Mouse (Mus musculus): ENCODE measurements around the gene Krtap5-2. TPM values are rescaled to one million over a fixed set of nuclear protein-coding genes. Genes with fewer than 3 reads are reported as not detected.
"Not testable (repeated sequence)": the region's sequence is repeated elsewhere in the genome, so short reads cannot be mapped to it uniquely, and the experiment has no call there.

Gene Krtap5-2
- polyA plus RNA-seq, 3 experiments from 2014 or later, result not detected

DNA sequence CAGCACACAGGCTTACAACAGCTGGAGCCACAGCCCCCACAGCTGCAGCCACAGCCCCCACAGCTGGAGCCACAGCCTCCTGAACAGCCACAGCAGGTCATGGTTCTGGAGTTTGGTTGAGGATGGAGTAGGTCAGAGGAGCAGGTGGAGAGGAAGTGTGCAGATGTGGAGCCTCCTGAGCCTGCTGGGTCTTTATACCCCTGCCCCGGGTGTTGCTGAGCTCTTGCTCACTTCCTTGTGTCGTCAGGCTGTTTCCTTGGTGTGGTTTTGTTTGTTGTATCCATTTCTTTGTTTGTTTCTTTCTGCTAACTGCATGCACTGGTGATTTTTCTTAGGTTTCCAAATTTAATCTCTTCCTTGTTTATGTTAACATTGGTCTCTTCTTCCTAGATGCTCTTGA is 39.9 kb downstream of the Krtap5-2 start, which contains the start of gene Gm39115:
Gm39115 (minus strand) TSS at position 101 of the 400 bp plus-strand sequence.
- ATAC-seq, result not testable (repeated sequence)

DNA sequence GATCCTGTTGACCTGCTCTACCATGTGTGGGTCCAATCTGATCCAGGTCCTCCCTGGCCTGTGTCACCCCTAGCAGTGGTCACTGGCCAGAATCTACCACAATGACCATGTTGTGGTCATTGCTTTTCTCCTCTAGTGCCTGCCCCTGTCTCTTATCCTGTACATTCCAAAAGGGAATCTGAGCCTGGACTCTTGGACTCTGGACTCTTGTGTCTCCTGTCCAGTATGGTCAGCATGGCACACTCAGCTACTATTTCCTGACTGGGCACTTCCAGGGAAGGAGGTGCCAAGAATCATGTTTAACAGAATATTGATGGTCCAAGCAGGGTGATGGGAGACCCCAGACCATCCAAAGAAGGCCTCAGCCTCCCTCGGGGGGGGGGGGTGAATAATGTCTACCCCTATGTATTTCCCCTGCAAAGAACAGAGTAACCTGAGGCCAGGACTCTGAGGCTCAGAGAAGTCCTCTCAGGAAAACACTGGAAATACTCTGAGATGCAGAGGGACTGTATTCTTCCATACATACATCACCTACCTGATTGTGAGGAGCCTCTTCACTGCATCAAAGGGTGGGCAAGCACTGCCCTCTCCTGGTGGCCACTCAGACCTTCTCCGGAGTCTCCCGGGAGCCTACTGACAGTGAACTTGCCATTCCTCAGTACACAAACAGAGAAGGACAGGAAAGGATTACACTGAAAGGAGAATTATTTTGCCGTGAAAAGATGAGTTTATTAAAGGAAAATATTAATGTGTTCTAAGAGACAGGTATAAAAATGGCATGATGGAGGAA is 41.4 kb downstream of the Krtap5-2 start:
- ATAC-seq, result no peak

DNA sequence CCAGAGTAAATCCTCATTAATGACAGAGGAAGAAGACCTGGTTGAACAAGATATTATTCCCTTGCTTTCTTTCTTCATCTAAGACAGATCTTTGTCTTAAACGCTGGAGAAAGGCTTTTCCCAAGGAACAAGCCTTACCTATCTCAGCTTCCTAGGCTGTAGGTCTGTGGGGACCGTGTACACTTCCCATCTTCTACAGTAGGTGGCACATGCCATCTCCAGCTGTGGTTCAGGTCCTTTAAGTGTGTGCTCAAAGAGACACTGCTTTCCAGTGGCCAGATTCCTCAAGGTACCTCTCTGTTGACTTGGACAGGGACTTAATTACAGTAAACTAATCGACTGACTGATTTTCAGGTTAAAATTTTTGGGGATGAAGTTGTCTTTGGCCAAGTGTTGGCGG is 47.0 kb downstream of the Krtap5-2 start:
- ATAC-seq, result no peak

Other genes starting within 250 kb of the Krtap5-2 start
- under 1 TPM; 0.34 to 0.75 (median 0.39) TPM for gene Brsk2, start 226.3 kb downstream of the Krtap5-2 start, polyA plus RNA-seq (2017; shearing (Covaris generic))
- 10 to 100 TPM; 61.4 to 67.5 (median 65.3) TPM for gene Mob2, start 114.9 kb downstream of the Krtap5-2 start, polyA plus RNA-seq (2017; shearing (Covaris generic))
- not detected for gene Dusp8, start 80.2 kb downstream of the Krtap5-2 start, polyA plus RNA-seq (2017; shearing (Covaris generic))
- gene Gm45618, start 55.3 kb downstream of the Krtap5-2 start, polyA plus RNA-seq (2017; shearing (Covaris generic)), result not detected
- not detected for gene Gm39115, start 40.0 kb downstream of the Krtap5-2 start, polyA plus RNA-seq (2017; shearing (Covaris generic))
- gene Gm45337, start 31.4 kb downstream of the Krtap5-2 start, polyA plus RNA-seq (2017; shearing (Covaris generic)), result not detected
- gene Gm29735, start 18.9 kb downstream of the Krtap5-2 start, polyA plus RNA-seq (2017; shearing (Covaris generic)), result not detected
- not detected for gene Gm4553, start 10.3 kb downstream of the Krtap5-2 start, polyA plus RNA-seq (2017; shearing (Covaris generic))
- not detected for gene Gm10153, start 14.4 kb upstream of the Krtap5-2 start, polyA plus RNA-seq (2017; shearing (Covaris generic))
- not detected for gene Krtap5-3, start 25.4 kb upstream of the Krtap5-2 start, polyA plus RNA-seq (2017; shearing (Covaris generic))
- gene Gm7579, start 35.9 kb upstream of the Krtap5-2 start, polyA plus RNA-seq (2017; shearing (Covaris generic)), result not detected
- not detected for gene Krtap5-5, start 54.0 kb upstream of the Krtap5-2 start, polyA plus RNA-seq (2017; shearing (Covaris generic))
- gene Gm40460, start 65.1 kb upstream of the Krtap5-2 start, polyA plus RNA-seq (2017; shearing (Covaris generic)), result not detected
- gene Gm2431, start 82.3 kb upstream of the Krtap5-2 start, polyA plus RNA-seq (2017; shearing (Covaris generic)), result not detected
- not detected for gene Gm4559, start 98.4 kb upstream of the Krtap5-2 start, polyA plus RNA-seq (2017; shearing (Covaris generic))
- not detected for gene Krtap5-1, start 121.1 kb upstream of the Krtap5-2 start, polyA plus RNA-seq (2017; shearing (Covaris generic))
- gene Krtap5-4, start 127.5 kb upstream of the Krtap5-2 start, polyA plus RNA-seq (2017; shearing (Covaris generic)), result not detected
- gene Ifitm10, start 197.7 kb upstream of the Krtap5-2 start, polyA plus RNA-seq (2017; shearing (Covaris generic)), result 1 to 10 TPM; 1.6 to 4.5 (median 1.9) TPM
- gene Gm49369, start 206.7 kb upstream of the Krtap5-2 start, polyA plus RNA-seq (2017; shearing (Covaris generic)), result 1 to 10 TPM in 1 of 3 experiments, under 1 TPM in 1, not detected in 1; 0.63 to 1.9 TPM
- 100 to 1,000 TPM; 259 to 561 (median 285) TPM for gene Ctsd, start 212.0 kb upstream of the Krtap5-2 start, polyA plus RNA-seq (2017; shearing (Covaris generic))

All from inflammation-experienced regulatory T-cells, adult 6 months (primary cell).